Mouse (Mus musculus): ENCODE data around the gene Dok4.

GRCm38 (mm10) chr8:94869146-94869545, 7.0 kb downstream of the Dok4 start:
- no peak for TF ChIP-seq CTCF (IDR thresholded peaks at IDR 0.05; ENCODE audit: extremely low read depth, insufficient read depth, insufficient read length, insufficient replicate concordance)
- no peak for TF ChIP-seq POLR2A (IDR thresholded peaks at IDR 0.05; ENCODE audit: low read depth, low read length)
